Mouse (Mus musculus): Measurements from ENCODE around the gene Rimbp3. TPM values are rescaled to one million over a fixed set of nuclear protein-coding genes. Genes with fewer than 3 reads are reported as not detected.

Gene Rimbp3
- 0.09 to 0.20 TPM (median 0.09 TPM) in 4 replicates for total RNA-seq (2023)

GRCm38 (mm10) chr16:17208389-17209361, at the start of gene Rimbp3:
Rimbp3 (plus strand) TSS chr16:17208603.

GRCm38 (mm10) chr16:17202549-17202948, 5.9 kb upstream of the Rimbp3 start, which contains the start of gene Ube2l3:
Ube2l3 (minus strand) TSS chr16:17202649.

GRCm38 (mm10) chr16:17232794-17233701, 24.6 kb downstream of the Rimbp3 start, which contains the start of gene Hic2:
Hic2 (plus strand) TSS chr16:17233572.

Other genes with a start within 250 kb of the Rimbp3 start
- 178 to 193 TPM (median 188 TPM) in 4 replicates for gene Mapk1, start 225.2 kb upstream of the Rimbp3 start, total RNA-seq (2023)
- 0.92 to 2.1 TPM (median 1.4 TPM) in 4 replicates for gene Ypel1, start 138.9 kb upstream of the Rimbp3 start, total RNA-seq (2023)
- gene Ppil2, start 97.3 kb upstream of the Rimbp3 start, total RNA-seq (2023): 102 to 118 TPM (median 110 TPM) in 4 replicates
- gene 2610318N02Rik, start 83.4 kb upstream of the Rimbp3 start, total RNA-seq (2023): 10.4 to 14.8 TPM (median 11.5 TPM) in 4 replicates
- 19.9 to 24.9 TPM (median 23.0 TPM) in 4 replicates for gene Sdf2l1, start 76.2 kb upstream of the Rimbp3 start, total RNA-seq (2023)
- 2.2 to 4.1 TPM (median 2.8 TPM) in 4 replicates for gene Ydjc, start 64.0 kb upstream of the Rimbp3 start, total RNA-seq (2023)
- 1.7 to 2.4 TPM (median 2.1 TPM) in 4 replicates for gene Ccdc116, start 61.4 kb upstream of the Rimbp3 start, total RNA-seq (2023)
- 101 to 116 TPM (median 107 TPM) in 4 replicates for gene Ube2l3, start 6.0 kb upstream of the Rimbp3 start, total RNA-seq (2023)
- 3.7 to 5.1 TPM (median 4.5 TPM) in 4 replicates for gene Hic2, start 25.0 kb downstream of the Rimbp3 start, total RNA-seq (2023)
- 9.1 to 15.8 TPM (median 14.3 TPM) in 4 replicates for gene Tmem191c, start 67.5 kb downstream of the Rimbp3 start, total RNA-seq (2023)
- 0.27 TPM in 1 of 4 replicates, not detected in the others for gene Serpind1, start 122.8 kb downstream of the Rimbp3 start, total RNA-seq (2023)
- gene Snap29, start 197.4 kb downstream of the Rimbp3 start, total RNA-seq (2023): 60.0 to 64.2 TPM (median 62.2 TPM) in 4 replicates
- gene Pi4ka, start 197.7 kb downstream of the Rimbp3 start, total RNA-seq (2023): 121 to 147 TPM (median 138 TPM) in 4 replicates
- gene Crkl, start 243.4 kb downstream of the Rimbp3 start, total RNA-seq (2023): 47.4 to 55.6 TPM (median 52.0 TPM) in 4 replicates